Mouse (Mus musculus): ENCODE measurements at regions not wholly inside any gene's neighbourhood (a gene's known extent, or its start where the extent isn't known, plus 50 kb on each side); places are given as distances from the start of the nearest gene placed in this dataset.

DNA sequence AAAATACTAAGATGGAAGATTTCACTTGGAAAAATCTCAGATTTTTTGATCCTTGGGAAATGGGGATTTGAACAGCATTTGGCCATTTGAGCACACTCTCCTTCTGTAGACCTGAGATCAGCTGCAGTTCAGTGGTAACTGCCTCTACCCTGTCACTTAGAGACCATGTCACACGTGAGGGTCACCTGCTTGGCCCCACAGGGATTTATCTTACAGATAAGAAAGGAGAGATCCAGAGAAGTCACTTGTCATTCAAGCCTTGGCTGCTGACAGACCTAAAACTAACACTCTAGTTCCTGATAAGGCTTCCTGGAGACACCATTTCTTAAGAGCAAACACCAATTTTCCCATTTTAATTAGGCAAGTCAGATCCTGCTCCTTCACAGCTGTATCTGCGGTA is 270.2 kb downstream of the Epha4 start:
- no peak overlapping the region for H3K4me3 ChIP-seq (ENCODE audit: low read depth, low read length)
- H3K4me1 ChIP-seq (ENCODE audit: control insufficient read depth, insufficient read depth, insufficient read length, low read length) = peaks cover 2% of the 10 kb centered on the region; the same call in 1 of the 2 replicates
- H3K27me3 ChIP-seq (ENCODE audit: control insufficient read depth, insufficient read depth, low read length) = no peaks in the 10 kb centered on the region
- WGBS = 21% methylated on average over 2 of the region's 2 CpGs
- no peaks in the 10 kb centered on the region for H3K36me3 ChIP-seq (ENCODE audit: control insufficient read depth, insufficient read depth, low read length)
- no peak overlapping the region for H3K27ac ChIP-seq (ENCODE audit: insufficient read depth, low read depth, low read length)
- TF ChIP-seq CTCF (IDR thresholded peaks at IDR 0.05; ENCODE audit: extremely low read depth, insufficient read length, insufficient replicate concordance, low read depth, low read length) (no peak), POLR2A (IDR thresholded peaks at IDR 0.05; ENCODE audit: low read depth, low read length) (no peak)

- 88% methylated on average over 3 of the region's 3 CpGs for WGBS
- Histone ChIP-seq H3K4me3 (ENCODE audit: low read depth, low read length) (no peak overlapping the region), H3K36me3 (ENCODE audit: control insufficient read depth, insufficient read depth, low read length) (no peaks in the 10 kb centered on the region), H3K27ac (ENCODE audit: insufficient read depth, low read depth, low read length) (no peak overlapping the region), H3K27me3 (ENCODE audit: control insufficient read depth, insufficient read depth, low read length) (no peaks in the 10 kb centered on the region), H3K4me1 (ENCODE audit: control insufficient read depth, insufficient read depth, insufficient read length, low read length) (peaks cover 2% of the 10 kb centered on the region; the same call in 1 of the 2 replicates)
- TF ChIP-seq POLR2A (IDR thresholded peaks at IDR 0.05; ENCODE audit: low read depth, low read length) = no peak
- no peak for TF ChIP-seq CTCF (IDR thresholded peaks at IDR 0.05; ENCODE audit: extremely low read depth, insufficient read length, insufficient replicate concordance, low read depth, low read length)
Observed at GRCm38 (mm10) chr1:77246047-77246446, 268.8 kb downstream of the Epha4 start.

GRCm38 (mm10) chr1:77254276-77254675 is 260.6 kb downstream of the Epha4 start:
- Histone ChIP-seq H3K4me3 (ENCODE audit: low read depth, low read length) (no peak overlapping the region), H3K27ac (ENCODE audit: insufficient read depth, low read depth, low read length) (no peak overlapping the region), H3K27me3 (ENCODE audit: control insufficient read depth, insufficient read depth, low read length) (no peaks in the 10 kb centered on the region), H3K4me1 (ENCODE audit: control insufficient read depth, insufficient read depth, insufficient read length, low read length) (peaks cover 13% of the 10 kb centered on the region; the same call in 1 of the 2 replicates), H3K36me3 (ENCODE audit: control insufficient read depth, insufficient read depth, low read length) (no peaks in the 10 kb centered on the region)
- 83% methylated on average over 6 of the region's 6 CpGs for WGBS
- TF ChIP-seq POLR2A (IDR thresholded peaks at IDR 0.05; ENCODE audit: low read depth, low read length) = no peak
- no peak for TF ChIP-seq CTCF (IDR thresholded peaks at IDR 0.05; ENCODE audit: extremely low read depth, insufficient read length, insufficient replicate concordance, low read depth, low read length)

GRCm38 (mm10) chr1:77256115-77256842 is 258.6 kb downstream of the Epha4 start:
- Histone ChIP-seq H3K27ac (ENCODE audit: insufficient read depth, low read depth, low read length) (no peak overlapping the region), H3K4me3 (ENCODE audit: low read depth, low read length) (no peak overlapping the region), H3K36me3 (ENCODE audit: control insufficient read depth, insufficient read depth, low read length) (no peaks in the 10 kb centered on the region), H3K27me3 (ENCODE audit: control insufficient read depth, insufficient read depth, low read length) (no peaks in the 10 kb centered on the region), H3K4me1 (ENCODE audit: control insufficient read depth, insufficient read depth, insufficient read length, low read length) (peaks cover 13% of the 10 kb centered on the region; the same call in 1 of the 2 replicates)
- TF ChIP-seq CTCF (IDR thresholded peaks at IDR 0.05; ENCODE audit: extremely low read depth, insufficient read length, insufficient replicate concordance, low read depth, low read length) = no peak
- no peak for TF ChIP-seq POLR2A (IDR thresholded peaks at IDR 0.05; ENCODE audit: low read depth, low read length)
- WGBS = 84% methylated on average over 14 of the region's 14 CpGs

GRCm38 (mm10) chr1:77258730-77259310 is 256.1 kb downstream of the Epha4 start:
- 39% methylated on average over 7 of the region's 7 CpGs for WGBS
- TF ChIP-seq CTCF (IDR thresholded peaks at IDR 0.05; ENCODE audit: extremely low read depth, insufficient read length, insufficient replicate concordance, low read depth, low read length) (no peak), POLR2A (IDR thresholded peaks at IDR 0.05; ENCODE audit: low read depth, low read length) (no peak)

DNA sequence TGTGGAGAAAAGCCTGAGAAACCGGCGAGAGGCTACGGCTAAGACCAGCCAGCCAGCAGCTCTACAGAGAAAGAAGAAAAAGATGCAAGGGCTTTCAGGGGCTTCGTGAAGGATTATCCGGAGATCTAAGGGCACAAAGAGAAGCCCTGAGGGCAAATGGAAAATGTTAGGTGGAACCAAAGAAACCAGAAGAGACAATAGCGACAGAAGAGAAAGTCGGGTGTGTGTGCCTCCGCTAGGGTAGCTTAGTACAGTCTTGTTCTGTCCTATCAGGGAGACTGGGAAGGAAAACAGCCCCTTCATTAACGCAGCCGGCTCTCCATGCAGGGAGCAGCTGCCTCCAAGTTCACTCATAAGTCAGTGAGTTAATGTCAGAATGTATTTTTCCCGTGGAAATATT is 255.1 kb downstream of the Epha4 start:
- H3K27ac ChIP-seq (ENCODE audit: insufficient read depth, low read depth, low read length) = no peak overlapping the region
- WGBS = 83% methylated on average over 11 of the region's 11 CpGs
- no peak for TF ChIP-seq POLR2A (IDR thresholded peaks at IDR 0.05; ENCODE audit: low read depth, low read length)
- no peak for TF ChIP-seq CTCF (IDR thresholded peaks at IDR 0.05; ENCODE audit: extremely low read depth, insufficient read length, insufficient replicate concordance, low read depth, low read length)

More at GRCm38 (mm10) chr1:77258730-77259310, 256.1 kb downstream of the Epha4 start:
- no peak overlapping the region for H3K4me3 ChIP-seq (ENCODE audit: low read depth, low read length)
- no peak overlapping the region for H3K27ac ChIP-seq (ENCODE audit: insufficient read depth, low read depth, low read length)
- H3K27me3 ChIP-seq (ENCODE audit: control insufficient read depth, insufficient read depth, low read length) = no peaks in the 10 kb centered on the region
- H3K4me1 ChIP-seq (ENCODE audit: control insufficient read depth, insufficient read depth, insufficient read length, low read length) = peaks cover 13% of the 10 kb centered on the region; the same call in 1 of the 2 replicates
- no peaks in the 10 kb centered on the region for H3K36me3 ChIP-seq (ENCODE audit: control insufficient read depth, insufficient read depth, low read length)

GRCm38 (mm10) chr1:77261678-77262077 is 253.2 kb downstream of the Epha4 start:
- H3K4me3 ChIP-seq (ENCODE audit: low read depth, low read length) = no peak overlapping the region
- H3K27me3 ChIP-seq (ENCODE audit: control insufficient read depth, insufficient read depth, low read length) = no peaks in the 10 kb centered on the region
- no peak overlapping the region for H3K27ac ChIP-seq (ENCODE audit: insufficient read depth, low read depth, low read length)
- WGBS = 92% methylated on average over 4 of the region's 4 CpGs
- H3K36me3 ChIP-seq (ENCODE audit: control insufficient read depth, insufficient read depth, low read length) = no peaks in the 10 kb centered on the region
- peaks cover 13% of the 10 kb centered on the region; the same call in 1 of the 2 replicates for H3K4me1 ChIP-seq (ENCODE audit: control insufficient read depth, insufficient read depth, insufficient read length, low read length)
- TF ChIP-seq POLR2A (IDR thresholded peaks at IDR 0.05; ENCODE audit: low read depth, low read length) (no peak), CTCF (IDR thresholded peaks at IDR 0.05; ENCODE audit: extremely low read depth, insufficient read length, insufficient replicate concordance, low read depth, low read length) (no peak)

More for the DNA sequence above, 255.1 kb downstream of the Epha4 start:
- no peak overlapping the region for H3K4me3 ChIP-seq (ENCODE audit: low read depth, low read length)
- H3K4me1 ChIP-seq (ENCODE audit: control insufficient read depth, insufficient read depth, insufficient read length, low read length) = peaks cover 13% of the 10 kb centered on the region; the same call in 1 of the 2 replicates
- no peaks in the 10 kb centered on the region for H3K36me3 ChIP-seq (ENCODE audit: control insufficient read depth, insufficient read depth, low read length)
- no peaks in the 10 kb centered on the region for H3K27me3 ChIP-seq (ENCODE audit: control insufficient read depth, insufficient read depth, low read length)
